Mouse (Mus musculus): ENCODE results near the gene Noc3l.

Noc3l gene

DNA sequence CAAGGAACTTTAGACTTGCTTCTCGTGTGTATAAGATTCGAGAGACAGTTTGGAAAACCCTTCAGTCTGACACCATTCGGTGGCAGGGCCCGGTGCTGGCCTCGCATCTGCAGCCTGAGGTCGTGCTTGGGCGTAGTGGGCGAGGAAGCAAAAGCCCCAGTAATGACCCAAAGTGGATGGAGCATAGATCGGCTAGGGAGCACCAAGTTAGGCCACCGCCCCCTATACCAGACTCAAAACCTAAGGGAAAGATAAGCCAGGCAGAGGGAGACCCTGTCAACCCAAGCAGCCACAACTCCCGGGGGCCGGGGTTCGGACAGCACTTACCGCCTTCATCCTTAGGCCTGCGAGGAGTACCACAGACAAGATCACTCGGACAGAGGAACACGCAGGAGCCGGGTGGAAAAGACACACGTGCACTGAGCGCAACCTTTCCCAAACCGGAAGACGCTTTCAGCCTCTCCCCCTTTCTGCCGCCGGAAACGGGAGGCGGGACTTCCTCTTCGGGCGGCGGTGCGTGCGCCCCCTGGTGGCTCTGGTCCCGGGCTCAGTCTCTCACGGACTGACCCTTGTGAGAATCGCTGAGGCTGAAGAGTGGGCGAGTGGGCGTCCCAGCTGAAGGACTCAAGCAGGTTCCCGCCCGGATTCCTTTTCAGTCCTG, at the start of gene Noc3l:
TSS of gene Noc3l (minus strand) at position 472 of the 661 bp plus-strand sequence.
- peak; percentile 91 for DNase-seq (ENCODE audit: low spot score)

DNA sequence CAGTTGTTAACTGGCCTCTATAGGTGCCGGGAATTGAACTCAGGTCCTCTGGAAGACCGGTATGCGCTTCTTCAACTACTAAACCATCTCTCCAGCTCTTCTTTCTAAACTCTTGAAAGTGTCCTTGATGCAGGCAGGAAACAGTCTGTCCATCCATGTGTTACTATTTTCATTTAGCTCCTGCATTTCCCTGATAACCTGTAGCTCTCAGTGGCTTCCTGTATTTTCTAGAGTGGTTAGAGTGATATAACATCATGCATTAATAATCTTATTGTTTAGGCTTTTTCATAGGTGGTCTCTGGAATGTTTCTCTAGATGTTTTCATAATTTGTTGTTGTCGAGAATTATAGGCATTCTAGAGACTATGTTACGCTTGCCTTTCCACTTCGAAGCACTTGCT, 43.5 kb upstream of the Noc3l start:
- no peak for DNase-seq (ENCODE audit: low spot score)

DNA sequence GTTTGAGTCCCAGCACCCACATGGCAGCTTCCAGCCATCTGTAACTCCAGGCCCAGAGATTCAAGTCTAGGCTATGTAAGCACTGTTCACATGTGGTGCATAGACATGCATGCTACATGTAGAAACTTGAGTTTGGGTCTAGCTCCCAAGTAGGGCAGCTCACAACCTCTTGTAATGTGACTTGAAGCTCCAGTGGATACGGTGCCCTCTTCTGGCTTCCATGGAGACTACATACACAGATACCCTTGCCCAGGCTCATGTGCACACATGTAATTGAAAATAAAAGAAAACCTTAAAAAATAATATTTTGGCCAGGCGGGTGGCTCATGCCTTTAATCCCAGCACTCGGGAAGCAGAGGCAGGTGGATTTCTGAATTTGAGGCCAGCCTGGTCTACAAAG, 39.2 kb upstream of the Noc3l start:
- no peak for DNase-seq (ENCODE audit: low spot score)

DNA sequence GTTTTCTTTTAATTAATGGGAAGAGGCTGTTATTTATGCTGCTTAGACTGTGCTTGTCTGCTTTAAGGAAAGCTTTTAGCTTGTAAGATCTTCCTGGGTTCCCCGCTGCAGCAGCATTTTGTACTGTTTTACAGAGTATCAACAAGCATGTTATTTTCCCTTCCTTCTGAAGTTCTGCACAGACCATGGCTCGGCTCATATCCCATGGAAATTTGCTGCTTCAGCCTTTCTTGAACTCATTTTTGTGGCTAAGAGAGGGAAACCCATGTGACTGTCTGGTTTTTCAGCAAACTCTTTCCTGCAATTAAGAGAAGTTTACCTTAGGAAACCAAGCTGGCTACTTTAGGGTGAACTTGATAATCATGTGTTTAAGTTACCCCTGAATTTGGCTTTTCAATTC, 27.3 kb upstream of the Noc3l start:
- DNase-seq (ENCODE audit: low spot score) = no peak

DNA sequence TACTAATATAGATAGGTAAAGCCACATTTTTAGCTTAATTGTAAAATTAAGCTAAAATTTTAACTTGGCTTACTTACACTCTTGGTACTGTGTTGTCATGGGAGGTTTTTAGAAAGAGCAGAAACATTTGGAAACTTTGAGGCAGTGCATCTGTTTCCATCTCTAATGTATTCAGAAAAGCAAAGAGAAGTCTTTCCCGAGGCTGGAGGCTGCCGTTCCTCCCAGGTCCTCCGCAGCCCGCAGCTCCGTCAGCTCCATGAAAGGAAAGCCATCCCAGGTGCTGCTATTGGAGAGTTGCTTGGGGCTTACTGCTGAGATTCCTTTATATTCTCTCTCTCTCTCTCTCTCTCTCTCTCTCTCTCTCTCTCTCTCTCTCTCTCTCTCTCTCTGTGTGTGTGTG, 25.8 kb upstream of the Noc3l start:
- no peak for DNase-seq (ENCODE audit: low spot score)

DNA sequence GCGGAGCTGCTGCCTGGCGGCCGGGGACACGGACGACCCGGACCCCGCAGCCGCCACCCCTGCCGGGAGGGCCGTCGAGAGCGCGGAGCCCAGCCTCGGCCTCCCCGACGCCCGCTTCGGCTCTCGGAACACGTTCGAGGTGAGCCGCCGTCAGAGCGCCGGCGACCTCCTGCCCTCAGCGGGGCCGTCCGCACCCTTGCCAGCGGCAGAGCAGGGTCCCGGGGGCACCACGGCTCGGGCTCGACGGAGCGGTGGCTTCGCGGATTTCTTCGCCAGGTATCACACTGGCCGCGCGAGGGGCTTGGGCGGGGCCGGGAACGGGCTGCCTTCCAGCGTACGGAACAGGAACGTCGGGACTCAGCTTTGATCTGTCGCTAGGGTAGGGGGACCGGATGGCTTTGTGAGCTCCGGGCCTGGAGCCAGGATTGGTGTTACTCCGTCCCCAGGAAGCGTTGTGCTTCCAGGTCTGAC, 18.2 kb upstream of the Noc3l start:
- peak; percentile 79 for DNase-seq (ENCODE audit: low spot score)

DNA sequence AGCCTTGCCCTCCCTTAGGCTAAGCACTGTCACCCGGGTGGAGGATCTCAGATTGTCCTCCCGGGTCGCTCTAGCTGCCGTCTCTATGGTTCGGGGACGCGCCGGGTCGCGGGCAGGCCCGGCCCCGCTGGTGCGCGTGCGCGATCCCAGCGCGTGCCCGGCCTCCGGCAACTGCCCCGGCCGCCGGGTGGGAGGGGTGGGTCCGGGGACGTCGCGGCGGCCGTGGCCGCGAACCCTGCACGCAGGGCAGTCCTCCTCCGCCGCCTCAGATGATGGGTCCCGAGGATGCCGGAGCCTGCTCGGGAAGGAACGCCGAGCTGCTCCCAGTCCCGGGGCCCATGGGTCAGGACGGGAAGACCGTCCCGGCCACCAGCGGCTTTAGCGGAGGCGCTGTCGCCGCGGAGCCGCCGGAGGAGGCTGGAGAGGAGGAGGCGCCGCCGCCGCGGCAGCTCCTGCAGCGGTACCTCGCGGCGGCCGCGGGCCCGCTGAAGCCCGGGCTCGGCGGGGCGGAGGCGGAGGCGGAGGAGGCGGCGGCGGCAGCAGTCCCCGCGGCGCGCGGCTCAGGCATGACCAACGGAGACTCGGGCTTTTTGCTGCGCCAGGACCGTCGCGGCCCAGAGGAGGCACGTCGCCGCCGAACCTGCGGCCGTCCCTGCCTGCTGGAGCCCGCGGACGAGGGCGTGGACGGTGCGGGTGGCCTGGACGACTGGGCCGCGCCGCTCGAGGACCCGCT, 17.6 kb upstream of the Noc3l start, which contains the start of gene Tbc1d12:
TSS of gene Tbc1d12 (plus strand) at position 142 of the 733 bp plus-strand sequence.
- peak; percentile 91 for DNase-seq (ENCODE audit: low spot score)

DNA sequence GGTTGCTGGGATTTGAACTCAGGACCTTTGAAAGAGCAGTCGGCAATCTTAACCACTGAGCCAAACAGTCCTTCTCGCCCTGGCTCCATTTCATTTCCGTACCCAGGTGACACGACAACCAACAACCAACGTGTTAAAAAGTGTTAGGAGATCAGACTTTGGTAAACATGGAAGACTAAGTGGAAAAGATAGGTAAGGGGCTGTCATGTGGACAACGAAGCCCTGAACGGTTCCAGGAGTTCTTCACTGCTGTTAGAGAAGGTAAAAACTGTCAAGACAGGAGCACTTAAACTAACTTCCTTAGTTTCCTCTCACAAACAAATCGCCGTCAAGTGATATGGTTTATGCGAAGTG, 17.0 kb upstream of the Noc3l start:
- DNase-seq (ENCODE audit: low spot score) = no peak

DNA sequence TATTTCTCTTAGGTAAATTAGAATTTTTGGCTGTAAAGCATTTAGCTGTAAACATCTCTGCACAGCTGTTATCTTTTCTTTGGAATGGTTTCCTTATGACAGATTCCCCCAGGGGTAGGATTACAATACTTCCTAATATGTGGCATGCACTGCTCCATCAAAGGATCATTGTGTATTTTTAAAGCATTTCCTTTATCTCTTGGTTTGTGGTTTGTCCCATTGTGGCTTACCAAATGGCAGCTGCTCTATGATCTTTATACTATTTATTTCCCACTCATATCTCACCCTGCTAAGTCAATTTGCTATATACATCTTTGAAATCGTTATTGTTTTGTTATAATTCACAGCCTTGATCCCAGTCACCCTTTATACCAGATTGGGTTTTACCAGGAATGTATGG, 14.2 kb upstream of the Noc3l start:
- DNase-seq (ENCODE audit: low spot score) = no peak

DNA sequence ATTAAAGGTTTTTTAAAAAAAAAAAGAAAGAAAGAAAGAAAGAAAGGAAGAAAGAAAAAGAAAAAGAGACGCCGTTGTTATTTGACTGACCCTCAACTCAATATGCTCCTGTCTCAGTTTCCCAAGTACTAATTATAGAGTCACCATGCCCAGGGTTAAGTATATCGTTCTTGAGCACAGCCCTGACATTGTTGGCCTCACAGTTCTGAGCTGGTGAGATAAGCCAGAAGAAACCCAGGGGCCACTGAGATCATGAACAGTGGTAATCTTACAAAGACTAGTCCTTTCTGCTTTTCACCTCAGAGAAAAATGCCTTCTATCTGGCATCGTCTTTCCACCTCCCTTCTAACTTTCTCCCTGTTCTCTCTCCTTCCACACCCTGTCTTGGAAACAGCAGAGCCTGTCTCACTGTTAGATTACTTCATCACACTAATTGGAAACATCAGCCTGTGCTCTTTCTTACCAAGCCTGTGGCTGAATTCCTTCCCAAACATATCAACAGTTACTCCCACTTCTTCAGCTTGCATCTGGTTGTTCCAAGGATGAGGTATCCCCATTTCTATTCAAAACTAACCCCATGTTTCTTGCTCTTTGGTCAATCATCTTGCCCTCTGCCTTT, 1.3 kb upstream of the Noc3l start:
- DNase-seq (ENCODE audit: low spot score) = no peak

DNA sequence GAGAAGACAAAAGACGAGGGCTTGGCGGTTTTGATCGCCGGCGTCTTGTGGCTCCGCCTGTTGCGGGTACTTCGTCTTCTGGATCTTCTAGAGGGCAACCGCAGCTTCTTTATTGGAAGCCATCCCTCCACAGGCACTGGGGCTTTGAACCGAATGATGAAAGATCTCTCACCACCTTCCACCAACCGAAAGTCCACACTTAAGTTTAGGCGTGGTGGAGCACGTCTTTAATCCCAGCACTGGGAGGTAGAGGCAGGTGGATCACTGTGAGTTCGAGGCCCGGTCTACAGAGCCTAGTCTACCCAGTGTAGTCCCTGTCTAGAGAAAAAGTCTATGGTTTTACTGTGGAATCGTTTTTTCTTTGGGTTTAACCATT, 378 bp upstream of the Noc3l start:
- DNase-seq (ENCODE audit: low spot score) = no peak

DNA sequence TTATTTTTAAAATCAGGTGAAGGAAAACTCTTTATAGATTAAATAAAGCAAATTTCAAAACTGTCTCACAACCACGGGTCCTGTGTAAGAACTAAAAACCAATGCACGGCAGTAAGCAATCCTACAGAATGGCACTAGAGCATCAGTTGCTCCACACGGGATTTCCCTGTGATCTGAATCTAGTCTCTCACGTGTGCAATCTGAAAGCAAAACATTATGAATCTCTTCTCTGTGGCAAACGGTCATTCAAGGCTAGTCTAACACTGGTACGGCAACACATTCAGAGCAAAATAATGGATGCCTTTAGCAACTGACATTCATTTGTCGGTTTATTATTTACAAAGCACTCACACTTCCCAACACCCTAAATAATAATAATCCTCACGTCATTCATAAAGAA, 846 bp downstream of the Noc3l start:
- DNase-seq (ENCODE audit: low spot score) = no peak

DNA sequence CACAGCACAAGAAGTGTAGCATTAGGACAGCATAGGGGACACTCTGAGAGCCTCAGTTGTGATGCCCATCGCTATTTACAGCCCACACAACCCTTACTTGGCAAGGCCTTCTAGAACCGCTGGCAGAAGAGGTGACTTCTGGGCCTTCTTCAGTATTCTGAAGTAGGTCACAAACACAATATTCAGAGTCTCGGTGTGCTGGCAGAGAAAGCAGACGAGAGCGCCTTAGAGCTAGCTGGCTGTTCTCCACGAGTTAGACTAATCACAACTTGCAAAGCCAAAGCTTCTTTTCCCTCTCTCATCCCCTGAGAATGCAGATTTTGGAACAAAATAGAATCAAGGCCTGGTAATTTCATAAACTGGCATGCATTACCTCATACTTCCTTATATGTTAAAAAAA, 20.2 kb downstream of the Noc3l start:
- no peak for DNase-seq (ENCODE audit: low spot score)

DNA sequence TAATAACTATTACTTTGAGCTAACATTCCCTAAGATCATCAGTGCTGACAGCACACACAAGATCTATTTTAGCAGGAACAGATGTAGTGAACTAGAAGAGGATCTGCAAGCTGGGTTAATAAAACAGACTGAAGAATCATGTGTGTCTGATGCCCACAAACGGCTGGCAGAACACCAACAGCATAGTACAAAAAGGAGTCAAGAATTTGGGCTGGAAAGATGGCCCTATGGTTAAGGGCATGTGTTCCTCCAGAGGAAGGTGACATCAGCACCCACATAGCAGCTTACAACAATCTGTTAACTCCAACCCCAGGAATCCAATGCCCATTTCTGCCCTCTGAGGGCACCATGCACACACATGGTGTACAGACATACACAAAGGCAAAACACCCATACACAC, 20.7 kb downstream of the Noc3l start:
- no peak for DNase-seq (ENCODE audit: low spot score)

DNA sequence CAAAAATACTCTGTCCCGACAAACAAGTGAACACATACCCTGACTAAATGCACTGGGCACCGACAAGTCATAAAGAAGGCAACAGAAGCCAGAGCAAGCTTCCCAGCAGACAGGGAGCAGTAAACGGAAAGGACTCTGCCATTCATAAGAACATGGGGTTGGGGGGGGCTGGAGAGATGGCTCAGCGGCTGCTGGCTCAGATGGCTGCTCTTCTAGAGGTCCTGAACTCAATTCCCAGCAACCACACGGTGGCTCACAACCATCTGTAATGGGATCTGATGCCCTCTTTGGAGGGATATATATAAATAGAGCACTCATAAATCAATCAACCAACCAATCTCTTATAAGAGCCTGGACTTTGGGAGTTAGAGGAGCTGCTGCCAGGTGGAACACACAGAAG, 22.5 kb downstream of the Noc3l start:
- no peak for DNase-seq (ENCODE audit: low spot score)

DNA sequence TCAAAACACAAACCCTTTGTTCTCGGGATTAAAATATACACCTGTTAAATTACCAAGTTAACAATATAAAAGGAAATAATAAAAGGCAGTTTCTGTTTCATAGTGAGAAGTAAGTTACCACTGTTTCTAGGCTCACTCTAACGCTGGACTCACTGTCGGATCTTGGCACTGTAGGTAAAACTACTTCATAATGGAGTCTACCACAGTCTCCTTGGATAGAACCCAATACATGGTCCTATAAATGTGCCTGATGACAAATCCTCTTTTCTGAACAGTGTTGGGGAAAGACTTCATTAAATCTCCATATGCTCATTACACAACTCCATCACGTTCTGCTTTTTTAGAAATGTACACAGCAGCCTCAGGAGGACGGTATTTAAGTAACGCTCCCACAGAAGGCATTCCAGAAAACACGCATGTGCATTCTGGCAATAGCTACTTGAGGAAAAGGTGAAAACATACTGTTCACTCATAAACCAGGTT, 25.4 kb downstream of the Noc3l start:
- no peak for DNase-seq (ENCODE audit: low spot score)

DNA sequence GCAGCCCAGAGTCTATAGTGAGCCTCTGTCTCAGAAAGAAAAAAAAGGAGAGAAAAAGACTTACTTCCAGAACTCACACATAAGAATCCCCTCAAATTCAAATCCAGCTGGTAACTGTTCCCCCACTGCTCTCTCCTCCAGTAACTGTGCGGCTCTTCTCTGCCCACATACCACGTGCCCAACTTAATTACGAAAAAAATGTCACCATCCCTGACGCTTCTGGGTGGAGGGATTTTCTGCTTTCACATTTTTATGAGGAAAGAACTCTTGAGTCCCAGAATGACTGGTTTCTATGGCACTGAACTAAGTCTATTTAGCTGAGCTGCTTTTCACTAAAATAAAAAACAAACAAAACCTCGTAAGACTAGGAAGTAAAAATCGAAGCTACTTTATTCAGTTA, 31.3 kb downstream of the Noc3l start:
- DNase-seq (ENCODE audit: low spot score) = no peak

DNA sequence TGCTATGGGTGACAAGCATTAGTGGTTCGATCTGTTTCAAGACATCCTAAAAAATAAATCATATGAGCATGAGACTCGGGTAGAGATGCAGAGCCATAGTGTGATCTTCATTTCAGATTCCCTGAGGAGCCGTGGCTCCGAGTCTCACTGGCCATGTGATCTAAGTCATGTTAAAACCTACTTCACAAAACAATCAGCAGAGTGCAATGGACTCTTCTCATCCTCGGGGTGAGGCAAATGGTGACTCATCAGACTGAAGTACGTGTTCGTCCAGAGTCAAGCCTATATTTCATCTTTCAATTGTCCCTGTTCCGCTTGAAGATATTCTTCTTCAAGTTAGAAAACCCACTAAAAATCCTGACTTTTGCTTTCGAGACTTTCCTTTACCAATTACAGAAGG, 35.5 kb downstream of the Noc3l start:
- no peak for DNase-seq (ENCODE audit: low spot score)

DNA sequence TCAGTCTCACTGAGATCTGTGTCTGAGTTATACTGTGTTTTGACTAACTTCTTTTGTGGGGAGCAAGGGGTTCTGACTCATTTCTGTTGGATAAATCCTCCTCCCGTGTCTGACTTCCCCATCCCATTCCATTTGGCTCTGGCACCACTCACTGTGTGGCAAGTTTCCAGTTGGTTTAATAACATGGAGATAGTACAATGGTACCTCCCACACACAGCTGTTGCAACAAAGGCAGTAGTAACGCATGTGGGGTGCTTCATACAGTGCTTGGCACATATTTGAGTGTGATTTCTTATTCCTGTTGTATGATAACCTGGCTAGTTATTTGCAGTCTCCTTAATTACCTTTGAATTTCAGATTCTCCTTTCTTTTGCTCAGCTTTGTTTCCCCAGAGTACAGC, 40.2 kb downstream of the Noc3l start:
- peak; percentile 17 for DNase-seq (ENCODE audit: low spot score)

DNA sequence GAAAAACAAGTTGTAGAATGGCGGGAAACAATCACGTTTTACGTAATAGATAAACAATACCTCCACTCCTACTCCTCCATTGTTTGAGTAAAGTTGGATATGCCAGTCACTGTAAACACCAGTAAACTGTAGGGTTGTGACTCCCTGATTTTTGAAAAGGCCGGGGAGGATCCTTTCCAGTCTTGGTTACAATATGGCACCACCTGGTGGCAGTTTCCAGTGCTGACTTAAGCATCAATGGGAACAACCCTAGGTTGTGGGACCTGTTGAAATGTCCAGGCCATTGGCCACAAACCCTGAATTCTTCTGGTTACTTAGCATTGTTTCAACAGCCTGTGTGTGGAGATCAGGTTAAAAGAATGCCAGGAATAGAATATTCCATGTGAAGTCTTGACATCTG, 43.5 kb downstream of the Noc3l start:
- no peak for DNase-seq (ENCODE audit: low spot score)

DNA sequence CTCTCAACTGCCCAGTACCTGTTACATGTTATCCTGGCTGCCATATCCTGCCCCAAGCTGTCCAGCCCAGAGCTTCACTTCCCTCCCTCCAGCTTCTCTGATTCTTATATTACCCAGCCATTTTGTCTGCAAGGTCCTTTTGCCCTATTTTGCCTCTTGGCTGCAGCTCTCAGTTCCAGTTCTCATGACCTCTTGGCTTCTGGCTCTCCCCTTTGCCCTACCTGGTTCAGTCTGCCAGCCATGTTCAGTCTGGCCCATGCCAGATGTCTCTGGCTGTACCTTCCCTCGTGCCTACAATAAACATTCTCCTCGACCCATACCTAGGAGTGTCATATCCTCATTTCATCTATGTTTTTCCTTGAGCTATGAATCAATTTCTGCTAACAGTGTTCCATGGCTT, 52.7 kb downstream of the Noc3l start:
- DNase-seq (ENCODE audit: low spot score) = no peak

DNA sequence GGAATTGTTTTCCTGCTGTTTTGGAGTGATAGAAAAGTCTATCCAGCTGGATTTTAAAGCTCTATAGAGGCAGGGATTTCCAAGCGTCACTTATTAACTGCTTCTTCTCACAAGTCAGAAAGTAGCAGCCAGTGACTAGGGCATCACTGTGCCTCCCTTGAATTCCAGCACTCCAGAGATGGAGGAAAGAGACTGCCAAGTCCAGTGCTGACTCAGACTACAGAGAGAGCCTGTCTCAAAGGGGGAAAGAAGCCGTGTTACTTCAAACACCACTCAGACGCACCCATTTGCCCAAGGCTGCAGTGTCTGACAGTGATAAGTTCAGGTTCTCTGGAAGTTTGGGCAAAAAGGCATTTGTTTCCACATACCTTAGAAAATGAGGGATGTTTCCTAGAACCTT, 58.6 kb downstream of the Noc3l start:
- DNase-seq (ENCODE audit: low spot score) = no peak
